Mouse (Mus musculus): ENCODE data around the gene Olfr1232. TPM values are rescaled to one million over a fixed set of nuclear protein-coding genes. Genes with fewer than 3 reads are reported as not detected.

The Olfr1232 gene
- total RNA-seq (2021) = not detected
- long read RNA-seq, experiment 1 = 0 reads
- long read RNA-seq, experiment 2 = 0 reads

DNA sequence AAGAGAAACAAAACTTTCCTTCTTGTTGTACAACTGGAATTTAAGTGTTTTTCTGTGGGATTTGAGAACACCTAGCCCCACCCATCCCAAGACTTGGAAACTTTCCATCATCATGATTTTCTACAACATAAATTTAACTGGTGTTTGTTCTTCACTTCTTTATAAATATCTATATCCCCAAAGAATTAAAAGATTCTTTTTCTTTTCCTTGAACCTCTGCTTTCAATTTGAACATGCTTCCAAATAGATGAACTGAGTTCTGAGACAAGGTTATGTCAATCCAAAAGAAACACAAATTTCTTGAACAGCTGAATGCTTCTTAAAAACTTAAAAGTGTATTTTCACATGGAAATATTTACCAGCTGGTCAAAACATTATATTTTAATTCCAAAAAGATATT lies at the start of gene Olfr1232:
Olfr1232 (minus strand) TSS at position 101 of the 400 bp plus-strand sequence.
- DNase-seq (ENCODE audit: low spot score in 2 of 2) = no peak

GRCm38 (mm10) chr2:89364765-89365164 lies 35.3 kb upstream of the Olfr1232 start, which contains the start of gene Olfr1234:
TSS of gene Olfr1234 (minus strand) at chr2:89364865.
- DNase-seq (ENCODE audit: low spot score in 2 of 2) = no peak

GRCm38 (mm10) chr2:89342298-89342697 lies 12.8 kb upstream of the Olfr1232 start, which contains the start of gene Olfr1233:
TSS of gene Olfr1233 (minus strand) at chr2:89342398.
- no peak for DNase-seq (ENCODE audit: low spot score in 2 of 2)

DNA sequence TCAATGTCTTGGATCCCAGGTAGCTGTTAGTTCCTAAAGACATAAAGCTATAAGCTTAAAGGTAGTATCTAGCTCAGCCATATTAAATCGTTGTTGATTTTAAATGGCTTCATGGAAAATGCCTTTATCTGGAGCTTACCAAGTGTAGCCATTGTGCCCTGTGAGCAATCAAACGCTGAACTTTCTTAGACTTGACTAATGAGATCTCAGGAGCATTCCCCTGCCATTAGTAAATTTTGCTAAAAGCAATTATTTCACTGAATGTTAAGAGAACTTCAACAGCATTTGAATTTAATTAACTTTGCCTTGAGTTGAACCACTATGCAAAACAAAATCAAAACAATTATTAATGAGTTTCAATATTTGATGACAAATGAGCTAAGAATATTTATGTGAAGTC lies 22.5 kb downstream of the Olfr1232 start, which contains the start of gene Olfr1231:
Olfr1231 (minus strand) TSS at position 101 of the 400 bp plus-strand sequence.
- no peak for DNase-seq (ENCODE audit: low spot score in 2 of 2)

DNA sequence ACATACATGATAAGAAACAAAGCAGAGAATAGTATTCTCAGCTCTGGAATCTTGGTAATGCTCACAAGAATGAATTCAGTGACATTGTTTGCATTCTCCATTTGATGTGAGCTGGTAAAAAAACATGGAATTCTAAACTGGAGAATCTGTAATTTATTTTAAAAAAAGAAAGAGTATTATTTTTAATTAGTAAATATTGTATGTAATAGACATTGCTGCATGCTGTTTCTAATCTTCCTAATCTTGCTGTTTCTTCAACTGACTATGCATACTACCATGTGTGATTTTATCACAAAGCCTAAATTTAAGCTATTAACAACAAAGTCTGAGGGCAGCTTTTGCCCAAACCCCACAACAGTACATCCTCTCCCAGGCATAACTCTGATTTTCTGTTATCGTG lies 32.3 kb downstream of the Olfr1232 start, which contains the start of gene Olfr1230:
Olfr1230 (minus strand) TSS at position 101 of the 400 bp plus-strand sequence.
- DNase-seq (ENCODE audit: low spot score in 2 of 2) = no peak

DNA sequence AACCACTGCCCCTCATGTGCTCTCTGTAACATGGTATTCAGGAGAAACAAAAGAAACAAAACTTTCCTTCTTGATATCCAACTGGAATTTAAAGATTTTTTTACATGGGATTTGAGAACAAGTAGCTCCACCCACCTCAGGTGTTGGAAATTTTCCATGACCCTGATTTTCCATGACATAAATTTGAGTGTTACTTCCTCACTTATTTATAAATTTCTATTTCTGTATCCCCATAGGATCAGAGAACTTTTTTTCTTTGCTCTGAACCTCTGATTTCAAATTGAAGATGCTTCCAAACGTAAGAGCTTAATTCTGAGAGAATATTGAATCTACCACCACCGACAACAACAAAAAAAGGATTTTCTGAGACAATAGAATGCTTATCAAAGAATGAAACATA lies 41.6 kb downstream of the Olfr1232 start, which contains the start of gene Olfr1229:
Olfr1229 (minus strand) TSS at position 101 of the 400 bp plus-strand sequence.
- no peak for DNase-seq (ENCODE audit: low spot score in 2 of 2)

Other genes starting within 250 kb of the Olfr1232 start
- not detected for gene Olfr1219, start 246.2 kb downstream of the Olfr1232 start, total RNA-seq (2021)
- not detected for gene Olfr1220, start 222.8 kb downstream of the Olfr1232 start, total RNA-seq (2021)
- gene Olfr1221, start 212.4 kb downstream of the Olfr1232 start, total RNA-seq (2021) = not detected
- not detected for gene Olfr1222, start 196.6 kb downstream of the Olfr1232 start, total RNA-seq (2021)
- not detected for gene Olfr1223, start 178.1 kb downstream of the Olfr1232 start, total RNA-seq (2021)
- gene Olfr1224-ps1, start 165.6 kb downstream of the Olfr1232 start, total RNA-seq (2021) = not detected
- not detected for gene Olfr1225, start 155.0 kb downstream of the Olfr1232 start, total RNA-seq (2021)
- not detected for gene Olfr1226, start 129.6 kb downstream of the Olfr1232 start, total RNA-seq (2021)
- not detected for gene Olfr1228, start 75.6 kb downstream of the Olfr1232 start, total RNA-seq (2021)
- gene Olfr1229, start 41.7 kb downstream of the Olfr1232 start, total RNA-seq (2021) = not detected
- not detected for gene Olfr1230, start 32.4 kb downstream of the Olfr1232 start, total RNA-seq (2021)
- gene Olfr1231, start 22.6 kb downstream of the Olfr1232 start, total RNA-seq (2021) = not detected
- gene Olfr1233, start 12.7 kb upstream of the Olfr1232 start, total RNA-seq (2021) = not detected
- gene Olfr1234, start 35.2 kb upstream of the Olfr1232 start, total RNA-seq (2021) = not detected
- gene Olfr1238, start 80.0 kb upstream of the Olfr1232 start, total RNA-seq (2021) = not detected
- not detected for gene Olfr1239, start 90.7 kb upstream of the Olfr1232 start, total RNA-seq (2021)
- gene Olfr1240, start 113.3 kb upstream of the Olfr1232 start, total RNA-seq (2021) = not detected
- gene Olfr1241, start 157.5 kb upstream of the Olfr1232 start, total RNA-seq (2021) = not detected
- not detected for gene Olfr1242, start 168.7 kb upstream of the Olfr1232 start, total RNA-seq (2021)
- not detected for gene Olfr1243, start 201.8 kb upstream of the Olfr1232 start, total RNA-seq (2021)
- not detected for gene Olfr1245, start 248.8 kb upstream of the Olfr1232 start, total RNA-seq (2021)